Mouse (Mus musculus): Measurements from ENCODE around the gene Trpc4ap. TPM values are rescaled to one million over a fixed set of nuclear protein-coding genes. Genes with fewer than 3 reads are reported as not detected.

Gene Trpc4ap
- polyA plus RNA-seq, 1 experiment from 2014 or later = 123 TPM

- Histone ChIP-seq H3K4me3 (ENCODE audit: low read length) (no peak overlapping the region), H3K4me1 (replicated peaks; ENCODE audit: control insufficient read depth, insufficient read depth, low read length) (no peaks in the 10 kb centered on the region), H3K9me3 (ENCODE audit: control insufficient read depth, low read length) (no peaks in the 10 kb centered on the region), H3K9ac (ENCODE audit: low read length) (no peak overlapping the region), H3K4me2 (ENCODE audit: low read depth, low read length) (no peak overlapping the region), H3K36me3 (ENCODE audit: control insufficient read depth, insufficient read depth, low read length) (peaks cover 47% of the 10 kb centered on the region), H3K27ac (ENCODE audit: low read length) (no peak overlapping the region), H3K27me3 (ENCODE audit: control insufficient read depth, insufficient read depth, low read depth, low read length) (no peaks in the 10 kb centered on the region)
- 83% methylated on average over 6 of the region's 6 CpGs for WGBS
- no peak for ATAC-seq (ENCODE audit: low read depth)
Measured at GRCm38 (mm10) chr2:155663910-155664460, 28.2 kb downstream of the Trpc4ap start.

- no peak overlapping the region for H3K9ac ChIP-seq (ENCODE audit: low read length)
- WGBS = 24% methylated on average over 5 of the region's 5 CpGs
- H3K4me3 ChIP-seq (ENCODE audit: low read length) = no peak overlapping the region
- H3K4me2 ChIP-seq (ENCODE audit: low read depth, low read length) = no peak overlapping the region
- H3K36me3 ChIP-seq (ENCODE audit: control insufficient read depth, insufficient read depth, low read length) = peaks cover 46% of the 10 kb centered on the region
- H3K27me3 ChIP-seq (ENCODE audit: control insufficient read depth, insufficient read depth, low read depth, low read length) = no peaks in the 10 kb centered on the region
- ATAC-seq (ENCODE audit: low read depth) = no peak
- H3K27ac ChIP-seq (ENCODE audit: low read length) = no peak overlapping the region
- H3K4me1 ChIP-seq (replicated peaks; ENCODE audit: control insufficient read depth, insufficient read depth, low read length) = no peaks in the 10 kb centered on the region
- no peaks in the 10 kb centered on the region for H3K9me3 ChIP-seq (ENCODE audit: control insufficient read depth, low read length)
Measured at GRCm38 (mm10) chr2:155663097-155663496, 29.1 kb downstream of the Trpc4ap start.

- Histone ChIP-seq H3K4me2 (ENCODE audit: low read depth, low read length) (no peak overlapping the region), H3K27ac (ENCODE audit: low read length) (no peak overlapping the region), H3K36me3 (ENCODE audit: control insufficient read depth, insufficient read depth, low read length) (peaks cover 43% of the 10 kb centered on the region), H3K9me3 (ENCODE audit: control insufficient read depth, low read length) (no peaks in the 10 kb centered on the region), H3K4me3 (ENCODE audit: low read length) (no peak overlapping the region), H3K27me3 (ENCODE audit: control insufficient read depth, insufficient read depth, low read depth, low read length) (no peaks in the 10 kb centered on the region), H3K4me1 (replicated peaks; ENCODE audit: control insufficient read depth, insufficient read depth, low read length) (no peaks in the 10 kb centered on the region), H3K9ac (ENCODE audit: low read length) (no peak overlapping the region)
- 92% methylated on average over 5 of the region's 5 CpGs for WGBS
- no peak for ATAC-seq (ENCODE audit: low read depth)
Measured at GRCm38 (mm10) chr2:155662390-155662789, 29.8 kb downstream of the Trpc4ap start.

- no peaks in the 10 kb centered on the region for H3K9me3 ChIP-seq (ENCODE audit: control insufficient read depth, low read length)
Measured at GRCm38 (mm10) chr2:155655759-155656372, 36.3 kb downstream of the Trpc4ap start.

GRCm38 (mm10) chr2:155652618-155653017, 39.6 kb downstream of the Trpc4ap start:
- 93% methylated on average over 5 of the region's 5 CpGs for WGBS

More at GRCm38 (mm10) chr2:155655759-155656372, 36.3 kb downstream of the Trpc4ap start:
- no peak for ATAC-seq (ENCODE audit: low read depth)
- H3K36me3 ChIP-seq (ENCODE audit: control insufficient read depth, insufficient read depth, low read length) = peaks cover 34% of the 10 kb centered on the region
- H3K9ac ChIP-seq (ENCODE audit: low read length) = no peak overlapping the region
- WGBS = 79% methylated on average over 6 of the region's 6 CpGs
- no peak overlapping the region for H3K27ac ChIP-seq (ENCODE audit: low read length)
- H3K4me2 ChIP-seq (ENCODE audit: low read depth, low read length) = no peak overlapping the region
- H3K27me3 ChIP-seq (ENCODE audit: control insufficient read depth, insufficient read depth, low read depth, low read length) = no peaks in the 10 kb centered on the region
- no peaks in the 10 kb centered on the region for H3K4me1 ChIP-seq (replicated peaks; ENCODE audit: control insufficient read depth, insufficient read depth, low read length)
- H3K4me3 ChIP-seq (ENCODE audit: low read length) = no peak overlapping the region

GRCm38 (mm10) chr2:155645746-155646145, 46.4 kb downstream of the Trpc4ap start:
- H3K4me1 ChIP-seq (replicated peaks; ENCODE audit: control insufficient read depth, insufficient read depth, low read length) = no peaks in the 10 kb centered on the region
- no peaks in the 10 kb centered on the region for H3K27me3 ChIP-seq (ENCODE audit: control insufficient read depth, insufficient read depth, low read depth, low read length)
- ATAC-seq (ENCODE audit: low read depth) = no peak
- no peak overlapping the region for H3K9ac ChIP-seq (ENCODE audit: low read length)
- H3K4me2 ChIP-seq (ENCODE audit: low read depth, low read length) = no peak overlapping the region
- H3K9me3 ChIP-seq (ENCODE audit: control insufficient read depth, low read length) = no peaks in the 10 kb centered on the region
- no peak overlapping the region for H3K27ac ChIP-seq (ENCODE audit: low read length)
- WGBS = 82% methylated on average over 7 of the region's 7 CpGs
- H3K36me3 ChIP-seq (ENCODE audit: control insufficient read depth, insufficient read depth, low read length) = peaks cover 62% of the 10 kb centered on the region
- H3K4me3 ChIP-seq (ENCODE audit: low read length) = no peak overlapping the region

More at GRCm38 (mm10) chr2:155652618-155653017, 39.6 kb downstream of the Trpc4ap start:
- no peak for ATAC-seq (ENCODE audit: low read depth)
- no peak overlapping the region for H3K9ac ChIP-seq (ENCODE audit: low read length)
- no peak overlapping the region for H3K27ac ChIP-seq (ENCODE audit: low read length)
- H3K4me3 ChIP-seq (ENCODE audit: low read length) = no peak overlapping the region
- H3K36me3 ChIP-seq (ENCODE audit: control insufficient read depth, insufficient read depth, low read length) = peaks cover 44% of the 10 kb centered on the region
- H3K9me3 ChIP-seq (ENCODE audit: control insufficient read depth, low read length) = no peaks in the 10 kb centered on the region
- no peak overlapping the region for H3K4me2 ChIP-seq (ENCODE audit: low read depth, low read length)
- no peaks in the 10 kb centered on the region for H3K4me1 ChIP-seq (replicated peaks; ENCODE audit: control insufficient read depth, insufficient read depth, low read length)
- H3K27me3 ChIP-seq (ENCODE audit: control insufficient read depth, insufficient read depth, low read depth, low read length) = no peaks in the 10 kb centered on the region

GRCm38 (mm10) chr2:155641540-155642472, 50.4 kb downstream of the Trpc4ap start:
- no peak overlapping the region for H3K9ac ChIP-seq (ENCODE audit: low read length)
- no peak overlapping the region for H3K4me2 ChIP-seq (ENCODE audit: low read depth, low read length)
- WGBS = 82% methylated on average over 18 of the region's 18 CpGs
- no peaks in the 10 kb centered on the region for H3K27me3 ChIP-seq (ENCODE audit: control insufficient read depth, insufficient read depth, low read depth, low read length)
- no peak overlapping the region for H3K4me3 ChIP-seq (ENCODE audit: low read length)
- no peaks in the 10 kb centered on the region for H3K9me3 ChIP-seq (ENCODE audit: control insufficient read depth, low read length)
- no peaks in the 10 kb centered on the region for H3K4me1 ChIP-seq (replicated peaks; ENCODE audit: control insufficient read depth, insufficient read depth, low read length)
- H3K27ac ChIP-seq (ENCODE audit: low read length) = no peak overlapping the region
- no peak for ATAC-seq (ENCODE audit: low read depth)
- H3K36me3 ChIP-seq (ENCODE audit: control insufficient read depth, insufficient read depth, low read length) = peaks cover 65% of the 10 kb centered on the region

GRCm38 (mm10) chr2:155640656-155641055, 51.5 kb downstream of the Trpc4ap start:
- no peak overlapping the region for H3K27ac ChIP-seq (ENCODE audit: low read length)
- peaks cover 70% of the 10 kb centered on the region for H3K36me3 ChIP-seq (ENCODE audit: control insufficient read depth, insufficient read depth, low read length)
- no peak overlapping the region for H3K4me3 ChIP-seq (ENCODE audit: low read length)
- no peaks in the 10 kb centered on the region for H3K27me3 ChIP-seq (ENCODE audit: control insufficient read depth, insufficient read depth, low read depth, low read length)
- H3K4me1 ChIP-seq (replicated peaks; ENCODE audit: control insufficient read depth, insufficient read depth, low read length) = no peaks in the 10 kb centered on the region
- WGBS = 92% methylated on average over 6 of the region's 6 CpGs
- H3K9me3 ChIP-seq (ENCODE audit: control insufficient read depth, low read length) = no peaks in the 10 kb centered on the region
- H3K9ac ChIP-seq (ENCODE audit: low read length) = no peak overlapping the region
- H3K4me2 ChIP-seq (ENCODE audit: low read depth, low read length) = no peak overlapping the region
- no peak for ATAC-seq (ENCODE audit: low read depth)

GRCm38 (mm10) chr2:155637411-155637810, 54.8 kb downstream of the Trpc4ap start:
- Histone ChIP-seq H3K27me3 (ENCODE audit: control insufficient read depth, insufficient read depth, low read depth, low read length) (no peaks in the 10 kb centered on the region), H3K4me1 (replicated peaks; ENCODE audit: control insufficient read depth, insufficient read depth, low read length) (peaks cover 7% of the 10 kb centered on the region; the same call in 1 of the 2 replicates), H3K27ac (ENCODE audit: low read length) (no peak overlapping the region), H3K4me2 (ENCODE audit: low read depth, low read length) (no peak overlapping the region), H3K36me3 (ENCODE audit: control insufficient read depth, insufficient read depth, low read length) (peaks cover 60% of the 10 kb centered on the region), H3K9me3 (ENCODE audit: control insufficient read depth, low read length) (no peaks in the 10 kb centered on the region), H3K4me3 (ENCODE audit: low read length) (no peak overlapping the region), H3K9ac (ENCODE audit: low read length) (no peak overlapping the region)
- ATAC-seq (ENCODE audit: low read depth) = no peak
- 86% methylated on average over 4 of the region's 4 CpGs for WGBS

Data from lung, embryonic 16.5 days (tissue).